9 mouse cellular contexts compared by ENCODE assay signal in the genomic region with DNA sequence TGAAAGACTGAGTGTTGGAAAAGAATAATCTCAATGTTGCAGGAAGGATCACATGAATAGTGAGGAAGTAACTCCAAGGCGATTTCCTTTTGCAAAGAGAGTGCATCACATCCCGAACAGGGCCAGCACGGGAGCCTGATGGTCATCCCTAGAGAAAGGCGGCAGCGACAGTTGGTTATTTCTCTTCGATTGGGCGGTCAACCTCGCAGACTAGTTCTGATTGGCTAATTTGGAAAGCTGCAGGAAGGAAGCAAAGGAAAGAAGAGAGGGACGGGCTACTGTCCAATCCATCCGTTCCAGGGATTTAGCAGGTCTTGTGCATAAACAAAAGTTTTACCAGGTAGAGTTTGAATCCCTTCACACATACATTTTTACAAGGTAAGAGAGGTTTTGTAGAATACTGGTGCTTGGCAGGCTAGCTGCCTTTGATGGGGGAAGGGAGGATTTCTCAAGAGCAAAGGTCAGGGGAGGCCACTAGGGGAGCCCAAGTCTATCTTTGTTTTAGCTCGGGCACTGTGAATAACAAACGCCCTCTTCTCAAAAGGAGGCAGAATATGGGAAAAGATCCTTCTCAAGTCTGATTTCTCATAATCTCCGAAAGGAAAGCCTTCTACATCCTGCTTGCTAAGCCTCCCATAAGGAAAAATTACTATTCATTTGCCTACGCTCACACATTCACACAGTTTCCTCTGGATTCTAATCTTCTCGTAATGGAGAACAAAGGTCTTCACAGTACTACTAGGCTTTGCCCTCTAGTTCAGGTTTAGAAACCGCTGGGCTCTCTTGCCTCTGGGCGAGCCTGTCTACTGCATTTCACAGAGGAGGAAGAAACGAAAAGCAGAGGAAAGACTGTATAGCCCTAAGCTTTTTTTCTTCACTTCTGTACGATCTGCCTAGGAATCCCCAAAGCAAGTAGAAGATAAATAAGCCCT.
DNase-seq lines count a peak whose midpoint lies in the region; ATAC-seq and TF ChIP-seq lines count a peak whose summit lies in the region.
"Had no signal": no experiment of that assay in that cellular context is flagged by ENCODE, and none has a peak within 500 bp of the region (broad histone marks: within the 10 kb centered on the region; RNA-seq: fewer than 3 reads in every experiment).

No protein-coding gene starts in this region.

- peak; percentile 43; the same call in 1 of the 2 replicates for TF ChIP-seq CTCF in liver, adult 2 months (IDR thresholded peaks at IDR 0.05; ENCODE audit: low read depth, low read length)
- TF ChIP-seq CTCF in midbrain, postnatal 0 days (IDR thresholded peaks at IDR 0.05) = peak; percentile 84
- peak; percentile 70 for TF ChIP-seq CTCF in stomach, postnatal 0 days (IDR thresholded peaks at IDR 0.05; ENCODE audit: low read depth)

- no peak overlapping the region for H3K9ac ChIP-seq in liver, adult 2 months (ENCODE audit: low read depth, low read length)
- no peak overlapping the region for H3K9ac ChIP-seq in liver, embryonic 11.5 days (ENCODE audit: low read depth, low read length)
- H3K9ac ChIP-seq in intestine, embryonic 15.5 days = no peak overlapping the region
- H3K9ac ChIP-seq in midbrain, postnatal 0 days (replicated peaks; ENCODE audit: low read length, poor library complexity, severe bottlenecking) = no peak overlapping the region; the same call in 1 of the 2 replicates
- H3K9ac ChIP-seq in stomach, postnatal 0 days (ENCODE audit: low read length) = no peak overlapping the region

- peaks cover 5% of the 10 kb centered on the region for H3K4me1 ChIP-seq in liver, adult 2 months (ENCODE audit: control insufficient read depth, insufficient read depth, low read length)
- peaks cover 3% of the 10 kb centered on the region; the same call in 1 of the 2 replicates for H3K4me1 ChIP-seq in liver, embryonic 11.5 days (replicated peaks; ENCODE audit: control insufficient read depth, insufficient read depth, low read length)
- peaks cover 6% of the 10 kb centered on the region; the same call in 1 of the 2 replicates for H3K4me1 ChIP-seq in intestine, embryonic 15.5 days (replicated peaks)
- peaks cover 3% of the 10 kb centered on the region; the same call in 1 of the 2 replicates for H3K4me1 ChIP-seq in midbrain, postnatal 0 days (ENCODE audit: insufficient read depth, low read length)
- no peaks in the 10 kb centered on the region for H3K4me1 ChIP-seq in stomach, postnatal 0 days (replicated peaks; ENCODE audit: control insufficient read depth, insufficient read depth)

- no peak overlapping the region for H3K4me2 ChIP-seq in liver, embryonic 11.5 days
- 0 out of 2 replicates have a peak overlapping the region, but pooled peaks have one; percentile 15 for H3K4me2 ChIP-seq in intestine, embryonic 15.5 days (replicated peaks)
- peak overlapping the region; percentile 7 for H3K4me2 ChIP-seq in midbrain, postnatal 0 days (ENCODE audit: low read depth, low read length, poor library complexity, severe bottlenecking)
- H3K4me2 ChIP-seq in stomach, postnatal 0 days (replicated peaks; ENCODE audit: low read depth) = no peak overlapping the region

- DNase-seq in liver, adult 2 months (ENCODE audit: extremely low read depth, low read depth, low spot score) = peak; percentile 84
- DNase-seq in liver, embryonic 11.5 days (ENCODE audit: low spot score) = no peak
- DNase-seq in cerebellum, postnatal 36 days = peak; percentile 48 to 50
- peak; percentile 28 for DNase-seq in gastrocnemius, postnatal 25 days
- DNase-seq in left cerebral cortex, postnatal 4 days = peak; percentile 64
- DNase-seq in midbrain, postnatal 0 days (ENCODE audit: low spot score) = peak; percentile 86
- DNase-seq in stomach, postnatal 0 days (ENCODE audit: low spot score) = peak; percentile 67

- intact Hi-C loops in left cerebral cortex, postnatal 4 days (cut with DNase I) = loop anchor here (10.0 kb wide), 1 partner anchor 472 kb away; no protein-coding TSS in a partner anchor

- no peaks in the 10 kb centered on the region for H3K36me3 ChIP-seq in liver, adult 2 months (ENCODE audit: control insufficient read depth, insufficient read depth, low read length)
- H3K36me3 ChIP-seq in liver, embryonic 11.5 days (ENCODE audit: control insufficient read depth, insufficient read depth, low read length) = no peaks in the 10 kb centered on the region
- H3K36me3 ChIP-seq in intestine, embryonic 15.5 days = no peaks in the 10 kb centered on the region
- no peaks in the 10 kb centered on the region for H3K36me3 ChIP-seq in midbrain, postnatal 0 days (ENCODE audit: insufficient read depth, low read length)
- H3K36me3 ChIP-seq in stomach, postnatal 0 days (ENCODE audit: control insufficient read depth, insufficient read depth, low read length) = no peaks in the 10 kb centered on the region

- no peaks in the 10 kb centered on the region for H3K27me3 ChIP-seq in liver, adult 2 months (ENCODE audit: control insufficient read depth, insufficient read depth, low read length)
- no peaks in the 10 kb centered on the region for H3K27me3 ChIP-seq in liver, embryonic 11.5 days (replicated peaks; ENCODE audit: control insufficient read depth, insufficient read depth, low read length)
- H3K27me3 ChIP-seq in intestine, embryonic 15.5 days (replicated peaks) = no peaks in the 10 kb centered on the region
- H3K27me3 ChIP-seq in midbrain, postnatal 0 days (ENCODE audit: insufficient read depth, low read length) = no peaks in the 10 kb centered on the region
- no peaks in the 10 kb centered on the region for H3K27me3 ChIP-seq in stomach, postnatal 0 days (ENCODE audit: control insufficient read depth, insufficient read depth, low read length)

- H3K27ac ChIP-seq in liver, adult 2 months (replicated peaks; ENCODE audit: insufficient read depth, low read depth, low read length) = no peak overlapping the region
- no peak overlapping the region; the same call in 1 of the 2 replicates for H3K27ac ChIP-seq in liver, embryonic 11.5 days (ENCODE audit: low read depth, low read length)
- H3K27ac ChIP-seq in intestine, embryonic 15.5 days = no peak overlapping the region
- peak overlapping the region; percentile 48 for H3K27ac ChIP-seq in midbrain, postnatal 0 days (ENCODE audit: low read depth, low read length)
- peak overlapping the region; percentile 50; the same call in 1 of the 2 replicates for H3K27ac ChIP-seq in stomach, postnatal 0 days (replicated peaks)
- H3K27ac ChIP-seq: macrophage had no signal

- no peak for ATAC-seq in liver, embryonic 11.5 days (replicated peaks; ENCODE audit: low FRiP score)
- ATAC-seq in intestine, embryonic 15.5 days = peak; percentile 84
- ATAC-seq in midbrain, postnatal 0 days (ENCODE audit: low FRiP score) = peak; percentile 80
- ATAC-seq in stomach, postnatal 0 days (ENCODE audit: low FRiP score, low TSS enrichment) = peak; percentile 73

- TF ChIP-seq EP300 in stomach, postnatal 0 days (optimal IDR thresholded peaks at IDR 0.05) = no peak

- TF ChIP-seq POLR2A in liver, adult 2 months (IDR thresholded peaks at IDR 0.05; ENCODE audit: extremely low read depth, insufficient read depth, low read length) = no peak

- H3K79me2 ChIP-seq in liver, adult 2 months (ENCODE audit: control insufficient read depth, insufficient read depth, low read length) = no peaks in the 10 kb centered on the region

- H3K4me3 ChIP-seq in liver, adult 2 months (ENCODE audit: insufficient read depth, low read depth, low read length) = no peak overlapping the region
- no peak overlapping the region for H3K4me3 ChIP-seq in liver, embryonic 11.5 days (ENCODE audit: low read depth, low read length)
- no peak overlapping the region for H3K4me3 ChIP-seq in intestine, embryonic 15.5 days (replicated peaks)
- H3K4me3 ChIP-seq in midbrain, postnatal 0 days (ENCODE audit: low read depth, low read length) = peak overlapping the region; percentile 8; the same call in 1 of the 2 replicates
- H3K4me3 ChIP-seq in stomach, postnatal 0 days (ENCODE audit: low read depth, low read length) = no peak overlapping the region

- WGBS in liver, adult 2 months = 48% methylated on average over 19 of the region's 19 CpGs
- WGBS in liver, embryonic 11.5 days = 64% methylated on average over 19 of the region's 19 CpGs
- WGBS in intestine, embryonic 15.5 days = 63% methylated on average over 19 of the region's 19 CpGs
- 11% methylated on average over 19 of the region's 19 CpGs for WGBS in midbrain, postnatal 0 days
- 61% methylated on average over 19 of the region's 19 CpGs for WGBS in stomach, postnatal 0 days

- no peaks in the 10 kb centered on the region for H3K9me3 ChIP-seq in liver, embryonic 11.5 days (ENCODE audit: control insufficient read depth, low read length)
- no peaks in the 10 kb centered on the region for H3K9me3 ChIP-seq in intestine, embryonic 15.5 days
- no peaks in the 10 kb centered on the region for H3K9me3 ChIP-seq in midbrain, postnatal 0 days (ENCODE audit: low read length)
- no peaks in the 10 kb centered on the region for H3K9me3 ChIP-seq in stomach, postnatal 0 days (ENCODE audit: control insufficient read depth, low read length)

Comparison
In these comparisons a context has a peak if more than half of its experiments do, and no peak if none do; other contexts are left out.
1. H3K27ac ChIP-seq: peak in midbrain, postnatal 0 days (single experiment) and stomach, postnatal 0 days (single experiment); none in liver, adult 2 months (single experiment), liver, embryonic 11.5 days (single experiment) and intestine, embryonic 15.5 days (single experiment).
2. H3K4me2 ChIP-seq: peak in intestine, embryonic 15.5 days (single experiment) and midbrain, postnatal 0 days (single experiment); none in liver, embryonic 11.5 days (single experiment) and stomach, postnatal 0 days (single experiment).
3. Peak in every context shown above with its lines, with median percentiles within 50 percentile points of each other: CTCF ChIP-seq.